Comparison of ENCODE assay signal across 30 mouse cellular contexts in the genomic region with DNA sequence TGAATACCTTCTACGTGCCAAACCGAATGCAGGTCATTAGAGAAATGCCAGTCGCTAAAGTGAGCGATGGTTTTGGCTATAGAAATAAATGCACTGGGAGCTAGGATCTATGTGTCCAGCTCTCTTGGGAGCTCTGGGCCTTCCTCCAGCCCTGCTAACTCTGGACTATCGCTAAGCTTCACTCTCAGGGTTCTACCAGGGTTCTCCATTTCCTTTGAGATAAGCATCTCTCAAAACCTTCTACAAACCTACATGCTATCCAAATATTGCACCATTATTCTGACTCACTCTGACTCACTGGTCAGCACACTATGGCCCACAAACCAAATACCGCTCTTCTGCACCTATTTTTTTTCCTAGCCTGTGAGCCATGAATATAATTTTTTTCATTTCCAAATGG.
DNase-seq lines count a peak whose midpoint lies in the region; ATAC-seq and TF ChIP-seq lines count a peak whose summit lies in the region.
"Had no signal": no experiment of that assay in that cellular context is flagged by ENCODE, and none has a peak within 500 bp of the region (broad histone marks: within the 10 kb centered on the region; RNA-seq: fewer than 3 reads in every experiment).

No protein-coding gene starts in this region.

- H3K79me3 ChIP-seq in C2C12 (ENCODE audit: low read depth) = no peaks in the 10 kb centered on the region

- peaks cover 8% of the 10 kb centered on the region; the same call in 1 of the 2 replicates for H3K4me1 ChIP-seq in midbrain, embryonic 11.5 days (ENCODE audit: control insufficient read depth, insufficient read depth, low read length)
- H3K4me1 ChIP-seq in midbrain, embryonic 13.5 days (replicated peaks) = 0 out of 2 replicates have a peak, but pooled peaks cover 11% of the 10 kb centered on the region
- no peaks in the 10 kb centered on the region for H3K4me1 ChIP-seq in hindbrain, embryonic 11.5 days (replicated peaks; ENCODE audit: control insufficient read depth, insufficient read depth, low read length)
- H3K4me1 ChIP-seq in forebrain, embryonic 10.5 days = peaks cover 13% of the 10 kb centered on the region
- H3K4me1 ChIP-seq: embryonic facial prominence, embryonic 12.5 days; embryonic facial prominence, embryonic 15.5 days; forebrain, embryonic 13.5 days; heart, embryonic 10.5 days; heart, embryonic 13.5 days; intestine, embryonic 15.5 days had no signal

- WGBS in midbrain, embryonic 11.5 days = 97% methylated on average over 6 of the region's 6 CpGs
- WGBS in midbrain, embryonic 13.5 days = 98% methylated on average over 6 of the region's 6 CpGs
- 95% methylated on average over 6 of the region's 6 CpGs for WGBS in hindbrain, embryonic 11.5 days
- 97% methylated on average over 6 of the region's 6 CpGs for WGBS in forebrain, embryonic 10.5 days

- H3K9ac ChIP-seq in midbrain, embryonic 11.5 days (ENCODE audit: low read length) = no peak overlapping the region
- no peak overlapping the region for H3K9ac ChIP-seq in midbrain, embryonic 13.5 days (replicated peaks)
- no peak overlapping the region for H3K9ac ChIP-seq in hindbrain, embryonic 11.5 days (ENCODE audit: low read depth, low read length)
- H3K9ac ChIP-seq: embryonic facial prominence, embryonic 12.5 days; embryonic facial prominence, embryonic 15.5 days; forebrain, embryonic 13.5 days; heart, embryonic 13.5 days; hindbrain, embryonic 13.5 days; intestine, embryonic 15.5 days had no signal

- no peaks in the 10 kb centered on the region for H3K36me3 ChIP-seq in midbrain, embryonic 11.5 days (ENCODE audit: control insufficient read depth, insufficient read depth, low read length)
- no peaks in the 10 kb centered on the region for H3K36me3 ChIP-seq in midbrain, embryonic 13.5 days
- no peaks in the 10 kb centered on the region for H3K36me3 ChIP-seq in C2C12 (ENCODE audit: control insufficient read depth, insufficient read depth)
- no peaks in the 10 kb centered on the region for H3K36me3 ChIP-seq in hindbrain, embryonic 11.5 days (ENCODE audit: control insufficient read depth, insufficient read depth, low read length)
- no peaks in the 10 kb centered on the region for H3K36me3 ChIP-seq in forebrain, embryonic 10.5 days (replicated peaks)
- H3K36me3 ChIP-seq: embryonic facial prominence, embryonic 12.5 days; embryonic facial prominence, embryonic 15.5 days; heart, embryonic 10.5 days; heart, embryonic 13.5 days; hindbrain, embryonic 13.5 days; intestine, embryonic 15.5 days had no signal

- TF ChIP-seq CTCF in C2C12 (IDR thresholded peaks at IDR 0.05; ENCODE audit: control insufficient read depth, insufficient read depth, insufficient read length) = no peak

- H3ac ChIP-seq in C2C12 (ENCODE audit: control insufficient read depth, insufficient read length, low read depth) = no peak overlapping the region

- no peak overlapping the region for H3K4me3 ChIP-seq in midbrain, embryonic 11.5 days (ENCODE audit: low read depth, low read length)
- H3K4me3 ChIP-seq in midbrain, embryonic 13.5 days (replicated peaks) = no peak overlapping the region
- no peak overlapping the region for H3K4me3 ChIP-seq in C2C12 (ENCODE audit: insufficient read depth, poor library complexity, severe bottlenecking)
- H3K4me3 ChIP-seq in hindbrain, embryonic 11.5 days (ENCODE audit: low read depth, low read length) = no peak overlapping the region
- no peak overlapping the region for H3K4me3 ChIP-seq in forebrain, embryonic 10.5 days
- H3K4me3 ChIP-seq: embryonic facial prominence, embryonic 12.5 days; embryonic facial prominence, embryonic 15.5 days; forebrain, embryonic 13.5 days; gastrocnemius, adult 2 months; heart, adult 2 months; heart, embryonic 10.5 days; heart, embryonic 13.5 days; hindbrain, embryonic 13.5 days; intestine, embryonic 15.5 days had no signal

- no peak for ATAC-seq in midbrain, embryonic 11.5 days (ENCODE audit: low FRiP score)
- ATAC-seq in midbrain, embryonic 13.5 days = no peak
- no peak for ATAC-seq in hindbrain, embryonic 11.5 days (ENCODE audit: low FRiP score)
- ATAC-seq: CD4-positive, CD25-positive, alpha-beta regulatory T cell, adult 4 months; forebrain, embryonic 13.5 days; forebrain, embryonic 16.5 days; hindbrain, embryonic 16.5 days; intestine, embryonic 15.5 days; Patski had no signal

- H3K9me3 ChIP-seq in midbrain, embryonic 11.5 days (ENCODE audit: control insufficient read depth, low read length) = no peaks in the 10 kb centered on the region
- no peaks in the 10 kb centered on the region for H3K9me3 ChIP-seq in midbrain, embryonic 13.5 days
- H3K9me3 ChIP-seq in hindbrain, embryonic 11.5 days (ENCODE audit: control insufficient read depth, low read length) = no peaks in the 10 kb centered on the region
- no peaks in the 10 kb centered on the region for H3K9me3 ChIP-seq in forebrain, embryonic 10.5 days
- H3K9me3 ChIP-seq: embryonic facial prominence, embryonic 15.5 days; forebrain, embryonic 13.5 days; heart, embryonic 10.5 days; heart, embryonic 13.5 days; hindbrain, embryonic 13.5 days; intestine, embryonic 15.5 days had no signal

- peak; percentile 78 for DNase-seq in midbrain, embryonic 11.5 days (ENCODE audit: low spot score, missing footprints)
- DNase-seq in adipocyte (ENCODE audit: low spot score) = peak; percentile 15
- DNase-seq in hindbrain, embryonic 11.5 days (ENCODE audit: low spot score) = no peak
- DNase-seq in gastrocnemius, adult 8-10 months (ENCODE audit: low spot score in 2 of 2) = no peak
- DNase-seq in forebrain, embryonic 10.5 days (ENCODE audit: extremely low spot score, low spot score) = no peak
- DNase-seq: adrenal gland, adult 2 months; adrenal gland, postnatal 14 days; B cell, adult 2 months; cerebellum, adult 11 months; cerebellum, adult 2 months; cerebellum, adult 9-11 months; cerebellum, postnatal 25 days; gastrocnemius, adult 2 months; gastrocnemius, postnatal 25 days; heart, adult 2 months; heart, postnatal 14 days; kidney, adult 11 months had no signal

- H3K4me2 ChIP-seq in midbrain, embryonic 11.5 days = no peak overlapping the region
- no peak overlapping the region for H3K4me2 ChIP-seq in midbrain, embryonic 13.5 days (replicated peaks)
- no peak overlapping the region for H3K4me2 ChIP-seq in hindbrain, embryonic 11.5 days (replicated peaks; ENCODE audit: low read depth, low read length)
- H3K4me2 ChIP-seq: embryonic facial prominence, embryonic 12.5 days; embryonic facial prominence, embryonic 15.5 days; forebrain, embryonic 13.5 days; heart, embryonic 13.5 days; hindbrain, embryonic 13.5 days; intestine, embryonic 15.5 days had no signal

- no peaks in the 10 kb centered on the region for H3K79me2 ChIP-seq in C2C12 (ENCODE audit: control insufficient read depth, insufficient read depth)

- H3K27me3 ChIP-seq in midbrain, embryonic 11.5 days (ENCODE audit: control insufficient read depth, insufficient read depth, low read length) = no peaks in the 10 kb centered on the region
- no peaks in the 10 kb centered on the region for H3K27me3 ChIP-seq in midbrain, embryonic 13.5 days
- no peaks in the 10 kb centered on the region for H3K27me3 ChIP-seq in C2C12 (ENCODE audit: control insufficient read depth, insufficient read depth, insufficient read length)
- no peaks in the 10 kb centered on the region for H3K27me3 ChIP-seq in hindbrain, embryonic 11.5 days (ENCODE audit: control insufficient read depth, insufficient read depth, low read length)
- no peaks in the 10 kb centered on the region for H3K27me3 ChIP-seq in forebrain, embryonic 10.5 days (ENCODE audit: poor library complexity, severe bottlenecking)
- H3K27me3 ChIP-seq: embryonic facial prominence, embryonic 12.5 days; embryonic facial prominence, embryonic 15.5 days; forebrain, embryonic 13.5 days; heart, embryonic 13.5 days; hindbrain, embryonic 13.5 days; intestine, embryonic 15.5 days had no signal

- H3K27ac ChIP-seq in midbrain, embryonic 11.5 days (ENCODE audit: low read depth, low read length) = no peak overlapping the region
- no peak overlapping the region for H3K27ac ChIP-seq in midbrain, embryonic 13.5 days
- no peak overlapping the region for H3K27ac ChIP-seq in hindbrain, embryonic 11.5 days (ENCODE audit: low read depth, low read length)
- H3K27ac ChIP-seq in forebrain, embryonic 10.5 days = no peak overlapping the region
- H3K27ac ChIP-seq: embryonic facial prominence, embryonic 12.5 days; embryonic facial prominence, embryonic 15.5 days; forebrain, embryonic 13.5 days; gastrocnemius, adult 2 months; heart, adult 2 months; heart, embryonic 10.5 days; heart, embryonic 13.5 days; hindbrain, embryonic 13.5 days; intestine, embryonic 15.5 days had no signal

TF ChIP-seq in C2C12, 6 proteins besides CTCF, POLR2A, EP300 and RAD21:
- TF ChIP-seq USF1 (IDR thresholded peaks at IDR 0.05; ENCODE audit: low read depth) (no peak), MAX (IDR thresholded peaks at IDR 0.05) (no peak), MYOD1 (IDR thresholded peaks at IDR 0.05; ENCODE audit: control insufficient read depth, insufficient read length, low read depth) (no peak), FOSL1 (IDR thresholded peaks at IDR 0.05; ENCODE audit: insufficient read depth, low read length, poor library complexity, severe bottlenecking) (peak; percentile 90), MYOG (IDR thresholded peaks at IDR 0.05; ENCODE audit: control insufficient read depth, extremely low read depth, insufficient read length) (no peak), CEBPB (IDR thresholded peaks at IDR 0.05; ENCODE audit: low read depth) (peak; percentile 94)

Comparison
In these comparisons a context has a peak if more than half of its experiments do, and no peak if none do; other contexts are left out.
1. DNase-seq: peak in midbrain, embryonic 11.5 days (single experiment) and adipocyte (single experiment); none in hindbrain, embryonic 11.5 days (single experiment), gastrocnemius, adult 8-10 months (0 of 2) and forebrain, embryonic 10.5 days (single experiment).